Mouse (Mus musculus) heart, embryonic 11.5 days (tissue): ENCODE data around the gene Ak6. TPM values are rescaled to one million over a fixed set of nuclear protein-coding genes. Genes with fewer than 3 reads are reported as not detected.

Experiments
- ATAC-seq: fragments of 200-750 bp; cut with Nextera tagmentation; replicated peaks from 2 replicates; pipeline ENCODE4 v1.8.0; 2017; ENCODE audit warnings: moderate library complexity; ENCODE audit not compliant: insufficient number of reproducible peaks, low FRiP score, low TSS enrichment
- H3K27ac ChIP-seq: fragments of 300-500 bp; sonication (generic); 2 replicates; pipeline ENCODE4 v1.5.1; 2014; ENCODE audit warnings: mild to moderate bottlenecking, low read depth, low read length
- H3K27me3 ChIP-seq: fragments of 300-500 bp; sonication (generic); 2 replicates; pipeline ENCODE4 v1.6.1; 2014; ENCODE audit warnings: mild to moderate bottlenecking, low read length, mixed read lengths; ENCODE audit not compliant: control insufficient read depth, insufficient read depth
- H3K36me3 ChIP-seq: fragments of 300-500 bp; sonication (generic); 2 replicates; pipeline ENCODE4 v1.6.1; 2014; ENCODE audit warnings: mild to moderate bottlenecking, low read length, moderate library complexity, mixed read lengths; ENCODE audit not compliant: control insufficient read depth, insufficient read depth
- H3K4me1 ChIP-seq: fragments of 300-500 bp; sonication (generic); 2 replicates; pipeline ENCODE4 v1.6.1; 2014; ENCODE audit warnings: low read length; ENCODE audit not compliant: control insufficient read depth, insufficient read depth
- H3K4me2 ChIP-seq: fragments of 300-500 bp; sonication (generic); 2 replicates; pipeline ENCODE4 v1.6.1; 2014; ENCODE audit warnings: mild to moderate bottlenecking, moderate library complexity
- H3K4me3 ChIP-seq: fragments of 300-500 bp; sonication (generic); 2 replicates; pipeline ENCODE4 v1.5.1; 2014; ENCODE audit warnings: low read depth, low read length
- H3K9ac ChIP-seq: fragments of 300-500 bp; sonication (generic); 2 replicates; pipeline ENCODE4 v1.6.1; 2014; ENCODE audit warnings: mild to moderate bottlenecking, low read depth, low read length, moderate library complexity
- H3K9me3 ChIP-seq: fragments of 300-500 bp; sonication (generic); replicated peaks from 2 replicates; pipeline ENCODE4 v1.6.1; 2016; ENCODE audit warnings: low read length; ENCODE audit not compliant: control insufficient read depth
- WGBS: fragments of 180-500 bp; shearing (Covaris S2); extraction: QIAGEN DNeasy Blood & Tissue Kit; methylation state at CpG from one replicate; pipeline ENCODE4 v1.1.7; 2014; ENCODE audit not compliant: insufficient replicate concordance; 5-methylcytosine and 5-hydroxymethylcytosine counted together
- polyA plus RNA-seq: library from polyadenylated mRNA; unstranded; fragments of >200 nt; fragmentation: Nextera tagmentation; extraction: Ambion mirVana; gene quantifications from 2 replicates; pipeline ENCODE4 v1.2.1, GENCODE M21; 2014

Ak6 gene
- polyA plus RNA-seq, 1 experiment from 2014 or later, result 244 TPM

DNA sequence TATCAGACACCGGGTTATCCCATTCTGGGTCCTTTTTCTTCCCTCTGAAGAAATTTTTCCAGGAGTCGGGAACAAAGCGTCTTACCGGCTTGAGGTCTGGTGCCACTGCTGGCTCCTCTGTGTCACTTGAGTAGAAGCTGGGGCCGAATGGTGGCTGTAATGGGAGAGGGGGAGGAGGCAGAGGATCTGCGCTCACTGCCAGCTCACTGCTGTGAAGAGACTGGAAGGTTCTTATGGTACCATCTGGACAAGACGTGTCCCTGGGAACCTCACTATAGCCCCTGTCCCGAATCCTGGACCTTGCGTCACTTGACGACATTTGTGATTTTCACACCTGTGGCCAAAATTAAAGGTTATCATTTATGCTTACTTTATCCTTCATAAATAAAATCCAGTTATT is 38.5 kb upstream of the Ak6 start:
- H3K4me1 ChIP-seq, result 0 out of 2 replicates have a peak, but pooled peaks cover 2% of the 10 kb centered on the region
- H3K36me3 ChIP-seq, result no peaks in the 10 kb centered on the region
- H3K4me3 ChIP-seq, result no peak overlapping the region
- no peaks in the 10 kb centered on the region for H3K9me3 ChIP-seq
- H3K4me2 ChIP-seq, result no peak overlapping the region
- no peak overlapping the region for H3K27ac ChIP-seq
- 91% methylated on average over 10 of the region's 10 CpGs for WGBS
- H3K27me3 ChIP-seq, result peaks cover under 1% of the 10 kb centered on the region; the same call in 1 of the 2 replicates
- no peak for ATAC-seq
- H3K9ac ChIP-seq, result no peak overlapping the region

DNA sequence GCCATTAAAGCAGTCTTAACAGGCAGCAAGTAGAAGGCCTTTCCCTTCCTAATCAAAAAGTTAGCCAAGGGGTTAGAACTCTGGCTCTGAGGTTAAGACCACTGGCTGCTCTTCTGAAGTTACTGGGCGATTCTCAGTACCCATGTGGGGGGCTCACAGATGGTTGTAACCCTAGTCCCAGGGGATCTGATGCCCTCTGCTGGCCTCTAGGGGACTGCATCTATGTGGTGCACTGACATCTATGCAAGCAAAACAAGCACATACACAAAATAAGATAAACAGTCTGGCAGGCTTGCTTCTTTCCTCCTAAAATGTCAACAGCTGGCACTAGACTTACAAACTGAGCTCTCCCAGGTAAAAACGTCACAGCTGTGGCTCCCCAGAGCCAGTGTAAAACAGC is 37.9 kb upstream of the Ak6 start:
- H3K36me3 ChIP-seq, result no peaks in the 10 kb centered on the region
- no peak overlapping the region for H3K4me3 ChIP-seq
- no peak for ATAC-seq
- H3K4me1 ChIP-seq, result 0 out of 2 replicates have a peak, but pooled peaks cover 2% of the 10 kb centered on the region
- peaks cover 5% of the 10 kb centered on the region; the same call in 1 of the 2 replicates for H3K27me3 ChIP-seq
- no peak overlapping the region for H3K27ac ChIP-seq
- WGBS, result 49% methylated on average over 2 of the region's 2 CpGs
- no peak overlapping the region for H3K9ac ChIP-seq
- no peaks in the 10 kb centered on the region for H3K9me3 ChIP-seq
- H3K4me2 ChIP-seq, result no peak overlapping the region

DNA sequence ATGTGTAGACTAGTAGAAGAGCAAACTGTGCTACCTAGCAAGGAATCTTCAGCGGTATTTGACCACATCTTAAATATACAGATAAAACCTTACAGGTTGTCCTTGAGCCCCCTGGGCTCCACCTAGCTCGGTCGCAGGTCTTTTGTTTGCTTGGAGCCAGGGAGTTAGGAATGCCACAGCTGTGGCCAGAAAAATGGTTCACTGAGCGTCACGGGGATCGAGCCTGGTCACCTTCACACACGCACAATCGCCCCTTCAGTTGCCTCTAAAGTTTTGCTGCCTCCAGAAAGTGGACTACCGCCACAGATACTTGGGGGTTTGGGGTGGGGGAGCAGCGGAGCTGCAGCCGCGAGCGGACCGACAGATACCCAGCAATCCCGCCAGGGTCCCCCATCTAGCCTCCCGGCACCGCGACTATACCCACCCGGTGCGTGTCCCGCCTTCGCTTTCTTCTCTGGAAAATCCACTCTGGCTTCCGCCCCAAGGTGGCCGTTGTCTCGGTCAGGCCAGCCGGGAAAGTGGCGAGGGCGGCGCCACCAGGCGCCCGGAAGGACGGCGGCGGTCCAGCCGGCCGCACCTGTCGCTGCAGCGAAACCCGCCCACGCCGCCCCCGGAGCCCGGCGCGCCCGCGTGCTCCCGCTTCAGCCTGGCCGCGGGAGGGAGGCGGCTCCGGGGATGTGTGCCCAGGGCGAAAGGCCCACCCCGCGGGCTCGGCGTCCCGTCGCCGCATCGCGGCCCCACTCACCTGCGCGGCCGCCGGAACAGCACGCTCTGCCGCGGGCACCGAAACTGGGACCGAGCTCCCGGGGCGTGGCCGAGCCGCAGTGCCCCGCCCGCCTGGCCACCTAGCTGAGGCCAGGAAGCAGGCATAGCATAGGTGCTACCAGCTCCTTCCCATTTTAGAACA is 34.3 kb upstream of the Ak6 start, which contains the start of gene Marveld2:
Marveld2 (minus strand) TSS at position 791 of the 907 bp plus-strand sequence.
- H3K4me2 ChIP-seq, result peak within 1 kb of the TSS; percentile 98
- 2% methylated on average over 63 of the region's 77 CpGs for WGBS

DNA sequence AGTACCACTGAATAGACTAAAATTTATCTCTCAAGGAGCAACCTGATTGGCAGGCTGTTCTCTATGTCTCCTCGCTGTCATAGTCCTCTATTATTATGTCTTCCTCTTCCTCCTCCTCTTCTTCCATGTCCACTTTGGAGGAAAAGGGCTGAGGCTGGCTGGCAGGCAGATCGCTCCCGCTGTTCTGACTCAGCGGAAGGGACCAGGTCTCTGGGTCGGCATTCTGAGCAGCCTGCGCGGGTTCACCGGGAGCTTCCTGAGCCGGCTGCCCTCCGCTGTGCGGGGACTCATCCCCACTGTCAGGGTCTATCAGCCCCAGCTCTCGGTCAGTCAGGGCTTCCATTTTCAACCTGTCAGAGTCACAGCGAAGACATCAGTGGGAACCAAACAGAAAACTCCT is 33.2 kb upstream of the Ak6 start:
- no peak overlapping the region for H3K4me2 ChIP-seq
- H3K4me1 ChIP-seq, result 0 out of 2 replicates have a peak, but pooled peaks cover 2% of the 10 kb centered on the region
- H3K27ac ChIP-seq, result no peak overlapping the region
- no peak for ATAC-seq
- no peaks in the 10 kb centered on the region for H3K9me3 ChIP-seq
- no peak overlapping the region for H3K4me3 ChIP-seq
- H3K27me3 ChIP-seq, result peaks cover 5% of the 10 kb centered on the region; the same call in 1 of the 2 replicates
- 78% methylated on average over 13 of the region's 13 CpGs for WGBS
- H3K36me3 ChIP-seq, result peaks cover 8% of the 10 kb centered on the region
- H3K9ac ChIP-seq, result no peak overlapping the region

More for the DNA sequence above, 34.3 kb upstream of the Ak6 start, which contains the start of gene Marveld2:
- ATAC-seq, result peak; percentile 67
- 0 out of 2 replicates have a peak, but pooled peaks cover 2% of the 10 kb centered on the region for H3K4me1 ChIP-seq
- H3K4me3 ChIP-seq, result peak within 1 kb of the TSS; percentile 77
- peaks cover 4% of the 10 kb centered on the region for H3K36me3 ChIP-seq
- H3K9me3 ChIP-seq, result no peaks in the 10 kb centered on the region
- peaks cover 5% of the 10 kb centered on the region; the same call in 1 of the 2 replicates for H3K27me3 ChIP-seq
- no peak within 1 kb of the TSS for H3K27ac ChIP-seq
- peak within 1 kb of the TSS; percentile 72 for H3K9ac ChIP-seq

DNA sequence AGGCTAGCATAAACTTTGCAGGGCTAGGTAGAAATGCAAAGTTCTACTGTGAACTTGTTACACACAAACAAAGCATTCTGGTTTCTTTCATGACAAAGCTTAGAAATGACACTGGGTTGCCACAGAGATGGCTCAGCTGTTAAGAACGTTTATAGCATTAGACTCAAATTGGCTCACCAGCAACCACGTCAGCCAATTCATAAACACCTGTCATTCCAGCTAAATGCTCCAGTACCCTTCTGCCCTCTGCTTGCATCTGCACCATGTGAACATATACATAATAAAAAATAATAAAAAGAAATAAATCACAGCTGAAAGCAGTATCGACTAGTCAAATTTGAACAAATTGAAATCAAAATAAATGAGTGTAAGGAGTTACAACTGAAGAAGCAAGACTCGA is 28.5 kb upstream of the Ak6 start:
- Histone ChIP-seq H3K9ac (no peak overlapping the region), H3K4me3 (no peak overlapping the region), H3K27ac (no peak overlapping the region), H3K4me2 (no peak overlapping the region), H3K9me3 (no peaks in the 10 kb centered on the region), H3K27me3 (peaks cover 5% of the 10 kb centered on the region; the same call in 1 of the 2 replicates), H3K36me3 (peaks cover 17% of the 10 kb centered on the region), H3K4me1 (no peaks in the 10 kb centered on the region)
- ATAC-seq, result no peak
- WGBS, result 86% methylated on average over 4 of the region's 4 CpGs

DNA sequence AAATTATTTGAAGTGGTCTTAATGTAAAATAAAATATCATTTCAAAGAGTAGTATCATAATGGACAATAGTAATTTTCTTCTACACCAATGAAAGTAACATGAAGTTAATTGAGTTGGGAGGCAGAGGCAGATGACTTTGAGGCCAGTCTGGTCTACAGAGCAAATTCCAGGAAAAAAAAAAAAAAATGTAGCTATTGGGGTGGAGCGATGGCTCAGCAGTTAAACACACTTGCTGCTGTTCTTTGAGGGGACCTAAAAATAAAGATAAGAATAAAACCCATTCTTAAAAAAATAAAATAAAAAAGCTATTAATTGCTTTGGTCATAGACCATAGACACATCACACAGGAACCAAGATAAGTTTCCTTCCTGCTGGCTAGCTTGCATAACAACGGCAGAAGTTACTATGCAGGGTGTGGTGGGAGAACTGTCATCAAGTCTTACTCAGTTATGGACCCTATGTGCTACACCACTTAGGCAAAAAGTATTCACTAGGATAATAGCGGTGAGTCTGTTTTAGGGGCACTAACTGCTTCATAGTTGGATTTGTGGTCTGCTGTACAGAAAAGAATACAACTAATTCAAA is 16.6 kb upstream of the Ak6 start:
- Histone ChIP-seq H3K9ac (no peak overlapping the region), H3K4me2 (no peak overlapping the region), H3K27ac (no peak overlapping the region), H3K9me3 (no peaks in the 10 kb centered on the region), H3K4me1 (no peaks in the 10 kb centered on the region), H3K36me3 (peaks cover 17% of the 10 kb centered on the region), H3K27me3 (no peaks in the 10 kb centered on the region), H3K4me3 (no peak overlapping the region)
- no peak for ATAC-seq
- 71% methylated on average over 3 of the region's 3 CpGs for WGBS

DNA sequence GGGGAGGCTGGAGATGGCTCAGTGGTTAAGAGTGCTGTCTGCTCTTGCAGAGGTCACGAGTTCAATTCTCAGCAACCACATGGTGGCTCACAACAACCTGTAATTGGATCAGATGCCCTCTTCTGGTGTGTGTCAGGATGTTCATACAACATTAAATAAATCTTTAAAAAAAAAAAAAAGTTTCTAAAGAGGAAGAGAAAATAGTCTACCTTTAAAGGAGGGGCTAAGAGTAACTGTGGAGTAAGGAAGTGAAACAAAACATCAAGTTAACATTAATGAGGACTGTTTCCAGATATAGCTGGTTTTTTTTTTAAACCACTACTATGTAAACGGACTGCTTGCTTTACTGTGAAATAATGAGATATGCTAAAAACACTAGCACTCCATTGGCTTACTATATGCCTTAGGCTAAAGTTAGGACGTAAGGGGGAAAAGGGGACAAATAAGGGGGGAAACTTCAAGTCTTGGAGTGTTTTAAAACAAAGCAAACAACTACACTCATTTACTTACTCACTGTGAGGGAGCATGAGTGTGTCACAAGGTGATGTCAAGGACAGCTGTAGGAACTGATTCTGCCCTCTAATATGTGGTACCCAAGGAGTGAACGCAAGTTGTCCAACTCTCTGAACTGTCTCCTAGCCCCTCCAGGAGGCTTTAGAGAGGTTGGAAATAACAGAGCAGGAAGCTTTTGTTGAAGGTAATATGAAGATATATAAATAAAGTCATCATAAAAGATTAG is 8.1 kb upstream of the Ak6 start:
- Histone ChIP-seq H3K27me3 (no peaks in the 10 kb centered on the region), H3K4me1 (no peaks in the 10 kb centered on the region), H3K36me3 (peaks cover 26% of the 10 kb centered on the region), H3K27ac (no peak overlapping the region), H3K9me3 (no peaks in the 10 kb centered on the region), H3K9ac (no peak overlapping the region), H3K4me2 (no peak overlapping the region), H3K4me3 (no peak overlapping the region)
- ATAC-seq, result no peak
- 92% methylated on average over 4 of the region's 4 CpGs for WGBS

DNA sequence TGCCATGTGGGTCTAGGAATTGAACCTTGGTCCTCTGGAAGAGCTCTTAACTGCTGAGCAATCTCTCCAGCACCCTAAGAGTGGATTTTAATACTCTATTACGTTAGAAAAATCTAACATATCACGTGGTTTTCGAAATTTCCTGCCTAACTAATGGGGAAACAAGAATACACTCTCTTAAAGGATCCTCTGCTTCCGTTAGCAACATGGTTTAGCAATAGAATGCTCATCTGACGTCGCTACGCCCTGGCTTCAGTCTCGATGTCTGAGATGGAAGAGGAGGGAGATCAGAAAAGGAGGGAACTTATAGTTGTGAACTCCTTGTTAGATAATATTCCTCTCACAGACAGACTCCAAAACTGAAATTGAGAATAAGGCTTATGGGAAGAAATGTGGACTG is 2.6 kb upstream of the Ak6 start:
- ATAC-seq, result no peak
- Histone ChIP-seq H3K36me3 (peaks cover 9% of the 10 kb centered on the region), H3K4me2 (no peak overlapping the region), H3K27ac (no peak overlapping the region), H3K27me3 (no peaks in the 10 kb centered on the region), H3K4me1 (peaks cover 7% of the 10 kb centered on the region; the same call in 1 of the 2 replicates), H3K9ac (no peak overlapping the region), H3K4me3 (no peak overlapping the region), H3K9me3 (no peaks in the 10 kb centered on the region)
- WGBS, result 92% methylated on average over 8 of the region's 8 CpGs
